Mouse (Mus musculus) ZHBTc4 (cell line): ENCODE results near the gene Disc1.

Experiments used
- DNase-seq: peaks from one replicate; pipeline ENCODE4 v3.0.0-alpha.2; 2011; ENCODE audit warnings: low read depth, low spot score

Gene Disc1

DNA sequence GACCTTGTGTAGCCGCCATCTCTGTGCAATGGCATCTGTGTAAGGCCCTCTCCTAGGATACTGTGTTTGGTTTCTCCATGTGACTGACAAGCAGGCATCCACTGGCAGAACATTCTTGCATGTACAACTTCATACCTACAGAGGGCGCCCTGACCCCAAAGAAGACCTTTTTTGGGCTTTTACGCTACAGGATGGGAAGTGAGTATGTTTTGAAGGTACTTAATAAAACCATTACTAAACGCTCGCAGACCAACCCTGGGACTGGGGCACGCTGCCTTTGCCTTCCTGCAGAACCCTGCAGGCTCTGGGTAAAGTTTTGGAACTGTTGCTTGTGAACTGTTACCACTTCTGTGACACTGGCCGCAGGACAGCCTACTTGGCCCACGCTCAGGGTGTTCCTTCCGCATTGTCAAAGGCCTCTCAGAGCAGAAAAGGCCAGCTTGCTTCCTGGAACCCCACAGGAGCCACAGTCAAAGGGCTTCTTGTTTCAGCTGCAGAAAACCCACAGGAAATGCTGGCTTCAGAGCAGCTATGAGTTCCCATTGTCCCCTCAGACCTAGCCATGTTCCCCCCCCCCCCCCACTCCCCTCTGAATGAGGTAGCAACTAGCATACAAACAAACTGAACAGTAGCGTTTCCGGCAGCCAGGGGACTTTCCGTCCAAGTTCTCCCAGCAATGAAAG, 13.1 kb downstream of the Disc1 start:
- DNase-seq, result peak; percentile 75

DNA sequence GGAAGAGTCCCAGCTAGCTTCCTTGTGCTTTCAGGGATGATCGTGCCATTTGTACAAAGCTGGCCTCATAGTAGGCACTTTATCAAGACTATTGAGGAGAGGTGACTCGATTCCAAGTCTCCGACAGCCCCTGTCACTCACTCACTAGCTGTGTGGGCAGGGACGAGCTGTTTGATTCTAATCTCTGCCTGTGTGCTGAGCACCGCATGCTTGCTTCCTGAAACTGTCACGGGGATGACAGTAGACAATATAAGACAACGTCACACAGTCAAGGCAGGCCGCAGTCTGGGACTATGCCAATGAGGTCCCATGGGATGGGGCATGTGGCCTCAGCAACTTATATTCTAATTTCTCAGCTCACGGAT, 13.6 kb downstream of the Disc1 start:
- no peak for DNase-seq

DNA sequence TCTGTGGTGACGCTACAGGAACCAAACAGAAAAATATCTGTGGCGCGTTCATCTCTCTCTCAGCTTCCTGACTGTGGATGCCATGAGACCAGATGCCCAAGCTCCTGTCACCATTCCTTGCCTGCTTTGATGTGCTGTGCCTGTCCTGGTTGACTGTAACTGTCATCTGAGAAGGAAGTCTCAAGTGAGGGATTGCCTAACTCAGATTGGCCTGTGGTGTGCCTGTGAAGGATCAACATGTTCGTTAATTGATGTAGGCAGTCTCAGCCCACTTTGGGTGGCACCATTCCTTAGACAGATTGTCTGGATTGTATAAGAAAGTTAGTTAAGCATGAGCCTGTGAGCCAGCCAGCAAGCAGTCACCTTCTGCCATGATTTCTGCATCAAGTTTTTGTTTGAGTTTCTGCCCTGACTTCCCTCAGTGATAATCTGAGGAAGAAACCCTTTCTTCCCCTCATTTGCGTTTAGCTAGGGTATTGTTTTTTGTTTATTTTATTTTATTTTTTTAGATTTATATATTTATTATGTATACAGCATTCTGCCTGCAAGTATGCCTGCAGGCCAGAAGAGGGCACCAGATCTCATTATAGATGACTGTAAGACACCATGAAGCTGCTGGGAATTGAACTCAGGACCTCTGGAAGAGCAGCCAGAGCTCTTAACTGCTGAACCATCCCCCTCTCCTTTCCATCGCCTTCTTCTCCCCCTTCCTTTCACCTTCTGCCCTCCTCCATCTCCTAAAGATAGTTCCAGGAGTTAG, 14.3 kb downstream of the Disc1 start:
- no peak for DNase-seq

DNA sequence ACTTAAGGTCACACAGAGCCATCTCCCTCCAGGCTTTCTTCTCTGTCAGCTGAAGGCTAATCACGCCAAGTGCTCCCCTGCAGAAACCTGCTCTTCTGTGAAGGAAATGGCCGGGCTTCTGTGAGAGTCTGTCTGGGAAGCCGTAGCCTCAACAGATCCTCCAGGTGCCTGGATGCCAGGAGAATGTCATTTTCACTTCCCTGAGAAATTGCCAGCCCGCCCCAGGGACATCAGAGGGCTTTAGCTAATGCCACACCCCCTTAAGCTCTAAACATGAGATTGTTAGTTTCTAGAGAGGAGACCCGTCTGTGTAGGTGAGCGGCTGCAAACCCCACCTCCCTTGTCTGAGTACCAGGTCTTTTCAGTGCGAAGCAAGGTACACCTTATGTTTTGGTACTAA, 15.3 kb downstream of the Disc1 start:
- DNase-seq, result no peak

DNA sequence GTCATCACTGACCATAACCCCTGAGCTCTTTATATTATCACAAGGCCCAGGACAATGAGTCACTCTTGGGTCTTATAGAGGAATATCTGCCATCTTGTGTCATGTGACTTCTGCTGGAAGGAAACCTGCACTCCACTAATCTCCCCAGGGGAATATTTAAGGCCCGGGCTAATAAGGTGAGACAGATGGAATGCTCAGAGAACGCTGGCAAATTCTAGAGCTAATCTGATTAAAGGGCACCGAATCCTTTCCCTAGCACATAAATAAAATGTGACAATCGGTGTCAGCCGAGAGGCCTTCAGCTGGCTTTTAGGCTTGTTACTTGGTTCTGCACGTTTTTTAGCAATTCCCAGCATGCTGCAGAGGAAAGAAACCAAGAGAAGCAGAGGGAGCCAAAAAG, 15.7 kb downstream of the Disc1 start:
- no peak for DNase-seq

DNA sequence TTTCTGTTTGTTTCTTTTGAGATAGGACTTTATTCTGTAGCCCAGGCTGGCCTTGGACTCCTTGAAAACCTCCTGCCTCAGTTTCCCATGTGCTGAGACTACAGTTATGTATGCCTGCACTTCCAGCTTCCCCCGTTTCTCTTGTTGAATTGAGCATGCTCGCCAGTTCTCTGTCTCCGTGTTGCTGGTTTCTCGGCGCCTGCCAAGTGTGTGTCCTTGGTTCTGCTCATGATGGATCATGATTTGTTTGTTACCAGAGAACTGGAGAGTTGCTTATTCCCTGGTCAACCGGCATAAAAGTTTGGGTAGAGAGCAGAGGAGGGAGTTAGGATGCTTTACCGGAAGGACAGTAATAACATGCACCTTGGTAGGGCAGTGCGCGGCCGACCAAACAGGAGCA, 20.1 kb downstream of the Disc1 start:
- no peak for DNase-seq

DNA sequence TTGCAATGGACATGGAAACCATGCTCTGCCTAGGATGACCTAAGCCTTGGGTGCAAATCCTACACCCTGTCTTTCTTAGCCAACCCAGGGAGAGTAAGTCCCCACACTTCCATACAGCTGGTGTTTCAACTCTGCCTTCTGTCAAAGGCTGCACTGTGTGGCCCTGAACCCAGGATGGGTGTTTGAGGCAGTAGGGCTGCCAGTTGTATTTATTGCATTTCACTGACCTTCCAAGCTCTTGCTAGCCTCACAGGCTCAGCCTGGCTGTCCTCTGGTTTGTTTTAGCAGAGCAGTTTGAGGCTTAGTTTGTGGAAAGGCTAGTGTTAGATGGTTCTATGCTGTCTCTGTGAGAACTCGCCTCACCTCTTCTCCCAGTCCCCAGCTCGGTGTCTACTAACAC, 20.6 kb downstream of the Disc1 start:
- DNase-seq, result no peak

DNA sequence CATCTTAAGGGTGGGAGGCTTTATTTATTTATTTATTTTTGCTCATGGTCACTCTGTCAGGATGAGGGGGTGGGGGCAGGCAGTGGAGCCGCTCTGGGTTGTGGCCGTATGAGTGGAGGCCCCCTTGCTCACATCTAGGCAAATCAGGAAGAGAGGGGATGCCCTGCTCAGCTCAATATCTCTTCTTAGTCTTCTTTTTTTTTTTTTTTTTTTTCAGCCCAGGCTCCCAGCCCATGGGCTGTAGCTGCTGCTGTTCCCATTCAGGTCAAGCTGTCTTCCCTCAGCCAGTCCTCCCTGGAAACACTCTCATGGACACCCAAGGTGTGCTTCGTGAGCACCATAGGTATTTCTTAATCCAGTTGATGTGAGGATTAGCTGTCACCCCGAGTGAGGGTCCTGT, 21.4 kb downstream of the Disc1 start:
- DNase-seq, result no peak

DNA sequence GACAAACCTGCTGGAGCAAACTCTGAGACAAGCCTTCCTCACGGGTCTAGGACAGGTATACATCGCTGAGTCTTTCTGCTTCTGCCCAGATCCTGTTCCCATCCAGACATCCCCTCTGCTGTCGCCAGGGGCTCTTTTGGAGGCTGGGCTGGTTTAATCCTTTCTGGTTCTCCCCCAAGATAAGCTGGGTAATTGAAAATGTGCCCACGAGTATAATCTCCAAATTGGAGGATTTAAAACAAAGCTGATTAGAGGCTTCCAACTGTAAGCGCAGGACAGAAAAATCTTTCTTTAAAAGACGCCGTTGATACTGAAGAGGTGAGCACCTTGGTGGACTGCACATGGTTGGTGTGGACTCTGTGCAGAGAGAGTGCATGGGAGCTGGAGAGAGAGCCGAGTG, 23.3 kb downstream of the Disc1 start:
- no peak for DNase-seq

DNA sequence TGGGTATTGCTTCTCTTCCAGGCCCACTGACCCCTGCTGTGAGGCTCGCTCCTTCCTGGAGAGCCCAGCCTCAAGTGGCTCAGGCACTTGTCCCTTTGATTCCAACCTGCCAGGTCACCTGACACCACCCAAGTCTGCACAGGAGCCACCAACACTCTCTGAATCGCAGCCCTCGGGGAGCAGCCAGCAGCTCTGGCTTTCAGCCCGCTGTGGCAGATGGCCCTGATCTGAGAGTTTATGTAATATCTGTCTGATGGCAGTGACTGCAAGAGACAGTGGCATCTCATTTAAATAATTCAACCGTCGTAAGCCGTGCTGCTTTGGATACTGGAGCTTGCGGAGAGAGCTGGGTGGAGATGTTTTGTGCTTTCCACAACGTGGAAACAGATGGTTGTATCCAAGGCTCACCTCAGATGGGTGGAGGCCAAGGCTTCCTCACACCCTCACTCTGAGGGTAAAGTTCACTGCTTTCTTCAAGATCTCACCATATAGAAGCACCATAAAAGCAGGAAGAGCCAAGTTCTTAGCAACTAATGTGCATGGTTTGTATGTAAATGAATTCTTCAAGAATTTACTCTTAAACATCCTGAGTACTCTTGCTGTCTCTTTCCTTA, 24.9 kb downstream of the Disc1 start:
- DNase-seq, result no peak

DNA sequence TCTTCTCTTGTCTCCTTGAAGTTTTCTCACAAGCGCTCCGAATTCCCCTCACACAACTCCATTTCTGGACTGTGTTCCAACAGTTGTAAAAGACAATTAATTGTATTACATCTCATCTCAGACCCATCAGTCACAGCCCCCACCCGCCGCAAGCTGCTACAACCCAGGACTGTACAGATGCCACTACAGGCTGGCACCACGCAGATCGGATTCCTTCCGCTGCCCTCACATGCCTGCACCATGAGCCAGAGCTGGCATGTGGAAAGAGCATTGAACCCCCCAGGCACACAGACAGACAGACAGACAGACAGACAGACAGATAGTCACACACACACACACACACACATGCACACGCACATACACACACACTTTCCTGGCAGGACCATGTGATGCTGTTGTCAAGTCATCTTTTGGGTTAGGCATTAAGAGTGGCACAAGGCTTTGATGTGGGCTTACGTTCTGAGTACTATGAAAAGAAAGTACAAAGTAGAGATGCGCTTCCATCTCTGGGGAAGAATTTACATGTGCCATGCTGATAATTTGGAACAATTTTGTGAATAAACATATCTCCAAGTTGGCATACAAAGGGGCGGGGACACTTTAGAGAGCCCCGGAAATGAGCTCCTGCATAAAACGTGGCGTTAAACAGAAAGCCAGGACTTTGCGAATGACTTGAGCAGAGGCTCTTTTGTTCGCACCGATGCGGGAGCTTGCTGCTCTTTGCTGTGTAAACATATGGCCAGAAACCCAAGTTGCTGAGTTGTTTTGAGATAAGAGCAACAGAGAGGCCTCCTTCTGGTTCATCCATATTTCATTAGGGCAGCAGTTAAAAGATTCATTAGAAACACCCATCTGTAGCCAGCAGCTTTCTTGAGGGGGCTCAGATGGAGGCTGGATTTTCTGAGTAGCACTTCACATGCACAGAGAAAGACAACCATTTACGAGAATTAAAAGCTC, 26.7 kb downstream of the Disc1 start:
- DNase-seq, result no peak

DNA sequence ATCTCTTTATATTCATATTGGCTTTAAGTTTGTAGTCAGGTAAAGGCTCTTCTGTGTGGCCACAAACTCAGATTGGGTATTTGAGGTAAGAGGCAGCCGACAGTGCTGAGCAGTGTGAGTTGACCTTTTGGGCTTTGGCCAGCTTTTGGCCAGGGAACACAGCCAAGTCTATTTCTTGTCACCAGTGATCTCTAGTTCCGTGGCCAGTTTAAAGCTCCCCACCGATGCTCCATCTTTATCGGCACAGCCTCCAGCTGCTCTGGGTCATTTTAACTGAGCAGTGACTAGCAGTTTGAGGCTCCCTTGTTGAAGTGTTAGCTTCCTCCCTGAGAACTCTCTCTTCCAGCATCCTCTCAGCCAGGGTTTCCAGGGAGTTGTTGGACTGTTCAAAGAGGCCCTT, 29.8 kb downstream of the Disc1 start:
- no peak for DNase-seq

DNA sequence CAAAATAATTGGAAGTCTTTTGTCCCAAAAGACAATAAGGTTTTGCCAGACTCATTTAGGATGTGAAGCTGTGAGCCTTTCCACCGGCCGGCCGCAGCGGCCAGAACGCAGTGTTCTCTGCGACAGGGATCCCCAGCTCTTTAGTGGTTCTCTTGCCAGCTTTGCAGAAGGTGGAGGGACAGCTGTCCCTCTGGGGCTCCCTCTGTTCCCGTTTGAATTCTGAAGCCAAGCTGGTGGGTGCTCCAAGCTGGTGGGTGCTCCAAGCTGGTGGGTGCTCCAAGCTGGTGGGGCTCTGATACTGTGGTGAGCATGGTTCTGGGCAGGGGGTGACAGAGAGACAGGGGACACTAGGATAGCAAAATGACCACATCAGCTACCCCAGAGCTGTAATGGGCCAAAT, 30.5 kb downstream of the Disc1 start:
- DNase-seq, result no peak

DNA sequence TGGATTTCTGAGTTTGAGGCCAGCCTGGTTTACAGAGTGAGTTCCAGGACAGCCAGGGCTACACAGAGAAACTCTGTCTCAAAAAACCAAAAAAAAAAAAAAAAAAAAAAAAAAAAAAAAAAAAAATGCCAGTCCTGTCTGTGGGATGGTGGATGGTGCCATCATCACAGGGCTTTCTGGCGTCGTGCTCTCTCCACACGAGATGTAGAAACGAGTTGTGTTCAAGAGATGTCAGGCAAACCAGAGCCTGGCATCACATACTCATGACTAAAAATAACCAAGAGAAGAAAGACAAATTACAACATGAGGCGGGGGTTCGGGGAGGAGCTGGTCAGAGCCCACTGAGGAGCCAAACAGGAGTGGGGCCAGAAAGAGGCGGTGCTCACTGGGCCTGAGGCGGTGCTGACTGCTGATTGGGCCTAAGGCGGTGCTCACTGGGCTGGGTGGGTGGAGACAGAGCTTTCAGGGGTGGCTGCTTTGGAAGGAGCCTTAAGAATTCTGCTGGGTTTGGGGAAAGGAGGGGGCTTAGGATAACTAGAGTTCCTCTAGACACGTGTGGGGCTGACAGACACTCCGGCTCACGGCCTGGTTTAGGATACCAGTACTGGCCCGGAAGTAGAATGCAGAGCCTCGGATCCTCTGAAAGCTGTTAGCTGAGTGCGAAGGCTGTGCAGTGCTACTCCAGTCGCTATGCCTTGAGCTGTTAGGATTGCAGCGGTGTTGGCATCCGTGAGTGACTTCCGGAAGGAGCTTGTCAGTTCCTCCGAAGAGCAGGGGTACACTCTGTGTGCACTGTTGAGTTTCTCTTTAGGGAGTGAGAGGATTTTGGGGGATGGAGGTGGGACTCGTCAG, 37.1 kb downstream of the Disc1 start:
- peak; percentile 28 for DNase-seq

DNA sequence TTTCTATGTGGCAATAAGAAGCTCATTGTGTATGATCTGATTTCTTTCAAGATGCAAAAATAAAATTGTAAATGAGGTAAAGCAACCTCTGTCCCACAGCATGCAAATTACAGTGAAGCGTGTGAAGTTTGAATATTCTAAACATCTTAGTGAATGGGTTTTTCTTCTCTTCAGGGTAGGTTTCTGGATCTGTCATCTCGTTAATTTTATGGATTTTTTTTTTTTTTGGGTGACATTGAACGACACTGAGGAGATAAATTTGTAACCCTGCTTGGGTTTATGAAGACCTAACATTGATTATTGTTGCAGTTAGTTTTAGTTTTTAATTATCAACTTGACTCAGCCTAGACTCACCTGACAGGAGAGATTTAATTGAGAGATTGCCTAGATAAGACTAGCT, 43.1 kb downstream of the Disc1 start:
- DNase-seq, result no peak

DNA sequence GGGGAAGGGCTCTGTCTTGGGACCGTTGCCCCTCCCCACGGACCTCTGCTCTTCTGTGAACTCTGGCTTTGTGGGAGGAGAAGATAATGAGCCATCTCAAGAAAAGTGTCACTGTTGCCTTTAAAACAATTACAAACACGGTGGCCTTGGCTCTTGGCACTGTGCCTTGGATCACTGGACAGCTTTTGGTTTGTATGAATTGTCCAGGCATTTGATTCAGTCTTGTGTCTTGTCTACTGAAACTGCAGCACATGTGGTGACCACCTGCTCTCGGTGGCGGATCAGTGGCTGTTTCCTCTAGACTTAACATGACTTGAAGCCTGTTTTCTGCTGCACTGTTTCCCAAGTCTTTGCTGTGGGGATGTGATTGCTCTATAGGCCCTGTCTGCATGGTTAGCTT, 44.1 kb downstream of the Disc1 start:
- no peak for DNase-seq

DNA sequence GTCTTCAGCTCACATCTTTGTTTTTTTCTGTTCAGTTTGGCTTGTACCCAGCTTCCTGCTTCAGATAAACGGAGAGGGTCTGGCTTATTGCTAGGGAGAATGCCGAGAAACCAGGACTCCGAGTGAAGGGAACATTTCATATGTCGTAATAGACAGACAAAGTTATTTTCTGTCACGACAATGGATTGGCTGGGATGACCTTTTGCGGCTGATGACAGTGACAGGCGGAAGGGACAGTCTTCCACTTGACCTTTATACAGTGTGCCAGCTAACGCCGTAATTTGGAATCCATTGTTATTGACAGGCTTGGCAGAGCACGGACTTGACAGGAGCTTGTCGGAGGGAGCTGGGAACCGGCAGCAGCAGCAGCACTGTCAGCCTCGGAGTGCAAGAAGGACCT, 48.3 kb downstream of the Disc1 start:
- no peak for DNase-seq

DNA sequence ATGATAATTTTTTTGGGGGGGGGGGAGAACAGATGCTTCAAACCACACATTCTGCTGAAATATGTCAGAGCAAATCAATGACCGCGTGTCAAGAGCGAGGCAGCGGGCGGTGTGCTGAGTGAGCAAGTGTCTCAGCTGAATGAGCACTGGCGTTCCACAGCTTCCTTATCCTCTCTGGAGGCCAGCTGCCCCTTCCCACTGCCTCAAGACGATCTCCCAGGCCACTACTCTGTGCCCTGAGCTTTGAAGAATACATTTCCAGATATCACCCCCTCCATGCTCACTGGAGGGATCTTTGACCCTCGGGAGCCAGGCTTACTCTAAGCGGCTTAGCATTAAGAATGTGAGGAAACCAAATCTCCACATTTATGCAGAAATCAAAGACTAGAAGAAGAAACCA, 59.2 kb downstream of the Disc1 start:
- DNase-seq, result no peak

DNA sequence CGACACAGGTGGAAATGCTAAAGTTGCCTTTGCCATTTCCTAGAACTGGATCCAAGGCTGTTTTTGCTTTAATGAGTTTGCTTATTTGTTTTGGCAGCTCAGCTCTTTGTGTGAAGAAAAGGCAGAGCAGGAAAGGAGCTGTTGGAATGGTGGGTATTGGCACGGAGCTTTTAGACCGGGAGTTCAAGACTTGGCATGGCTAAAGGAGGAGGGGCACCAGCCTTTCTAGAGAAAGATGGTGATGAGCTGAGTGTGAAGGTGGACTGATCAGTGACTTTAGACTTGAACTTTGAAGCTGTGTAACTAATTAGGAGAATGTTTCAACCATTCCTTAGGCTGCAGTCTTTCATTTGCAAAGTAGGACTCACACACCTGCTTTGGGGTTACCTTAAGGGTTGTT, 59.8 kb downstream of the Disc1 start:
- DNase-seq, result no peak

DNA sequence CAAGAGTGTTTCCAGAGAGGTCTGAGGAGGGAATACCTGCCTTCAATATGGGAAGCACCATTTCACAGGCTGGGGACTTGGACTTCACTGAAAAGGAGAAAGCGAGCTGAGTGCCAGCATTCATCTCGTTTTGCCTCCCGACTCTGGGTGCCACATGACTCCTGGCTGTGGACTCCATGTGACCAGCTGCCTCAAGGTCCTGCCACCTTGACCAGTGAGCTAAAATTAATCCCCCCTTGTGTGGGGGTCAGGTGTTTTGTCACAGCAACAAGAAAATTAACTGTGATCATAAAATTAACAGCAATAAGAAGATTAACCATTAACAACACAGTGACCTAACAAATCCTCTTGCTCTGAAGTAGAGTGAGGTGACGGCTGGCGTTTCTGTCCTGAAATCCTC, 61.3 kb downstream of the Disc1 start:
- DNase-seq, result no peak

DNA sequence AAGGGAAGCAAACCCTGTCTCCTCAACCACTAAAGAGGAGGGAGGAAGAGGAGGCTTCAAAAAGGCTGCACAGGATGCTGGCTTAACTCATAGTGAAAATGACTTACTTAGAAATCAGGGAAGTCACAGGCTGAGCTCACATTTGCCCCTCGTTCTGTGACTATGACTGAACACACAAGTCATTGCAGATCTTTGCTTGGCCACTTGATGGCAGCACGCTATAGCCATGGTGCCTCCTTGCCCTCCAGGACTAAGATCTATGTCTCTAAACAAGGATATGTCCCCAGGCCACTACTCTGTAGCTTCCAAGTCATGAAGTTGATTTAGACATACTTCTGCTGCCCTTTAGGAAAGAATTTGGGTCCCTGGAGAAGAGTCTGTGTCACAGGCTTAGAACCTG, 62.6 kb downstream of the Disc1 start:
- peak; percentile 62 for DNase-seq
